Mouse (Mus musculus) kidney, adult 2 months (tissue): ENCODE results near the gene Arl4c. TPM values are rescaled to one million over a fixed set of nuclear protein-coding genes. Genes with fewer than 3 reads are reported as not detected.

Experiments used
- DNase-seq: peaks from one replicate; pipeline ENCODE4 v3.0.0; 2021
- H3K27ac ChIP-seq: fragments of 200-500 bp; 2 replicates; pipeline ENCODE4 v1.5.1; 2012; ENCODE audit warnings: low read depth, low read length, control low read depth, inconsistent platforms; ENCODE audit not compliant: insufficient read depth
- H3K27me3 ChIP-seq: fragments of 200-500 bp; replicated peaks from 2 replicates; pipeline ENCODE4 v1.6.1; 2012; ENCODE audit warnings: mild to moderate bottlenecking, moderate library complexity, low read length, inconsistent platforms; ENCODE audit not compliant: control insufficient read depth, insufficient read depth
- H3K36me3 ChIP-seq: fragments of 200-500 bp; 2 replicates; pipeline ENCODE4 v1.6.1; 2012; ENCODE audit warnings: mild to moderate bottlenecking, moderate library complexity, low read length, inconsistent platforms; ENCODE audit not compliant: control insufficient read depth, insufficient read depth
- H3K4me1 ChIP-seq: fragments of 200-500 bp; 2 replicates; pipeline ENCODE4 v1.6.1; 2011; ENCODE audit warnings: low read length; ENCODE audit not compliant: control insufficient read depth, insufficient read depth
- H3K4me3 ChIP-seq: fragments of 200-500 bp; 2 replicates; pipeline ENCODE4 v1.5.1; 2011; ENCODE audit warnings: mild to moderate bottlenecking, low read depth, low read length, control low read depth; ENCODE audit not compliant: insufficient read depth
- CTCF ChIP-seq: fragments of 200-500 bp; conservative IDR thresholded peaks from 2 replicates; pipeline ENCODE4 v1.5.1; 2011; ENCODE audit warnings: low read depth, mild to moderate bottlenecking, control low read depth, low read length, moderate library complexity, mixed read lengths; ENCODE audit not compliant: insufficient read depth, insufficient read length
- POLR2A ChIP-seq: fragments of 200-500 bp; IDR thresholded peaks from one replicate; pipeline ENCODE4 v1.6.1; 2011; ENCODE audit warnings: low read depth, low read length, control low read depth
- WGBS: fragments of 180-500 bp; shearing (Covaris S2); methylation state at CpG from one replicate; pipeline ENCODE4 v1.1.7; 2018; 5-methylcytosine and 5-hydroxymethylcytosine counted together
- polyA plus RNA-seq: library from polyadenylated mRNA; depleted of rRNA; stranded (reverse); fragments of >200 nt; gene quantifications from 2 replicates; pipeline ENCODE4 v1.2.3, GENCODE M21; 2012

Arl4c gene
- polyA plus RNA-seq, 1 experiment, result 6.1 TPM

DNA sequence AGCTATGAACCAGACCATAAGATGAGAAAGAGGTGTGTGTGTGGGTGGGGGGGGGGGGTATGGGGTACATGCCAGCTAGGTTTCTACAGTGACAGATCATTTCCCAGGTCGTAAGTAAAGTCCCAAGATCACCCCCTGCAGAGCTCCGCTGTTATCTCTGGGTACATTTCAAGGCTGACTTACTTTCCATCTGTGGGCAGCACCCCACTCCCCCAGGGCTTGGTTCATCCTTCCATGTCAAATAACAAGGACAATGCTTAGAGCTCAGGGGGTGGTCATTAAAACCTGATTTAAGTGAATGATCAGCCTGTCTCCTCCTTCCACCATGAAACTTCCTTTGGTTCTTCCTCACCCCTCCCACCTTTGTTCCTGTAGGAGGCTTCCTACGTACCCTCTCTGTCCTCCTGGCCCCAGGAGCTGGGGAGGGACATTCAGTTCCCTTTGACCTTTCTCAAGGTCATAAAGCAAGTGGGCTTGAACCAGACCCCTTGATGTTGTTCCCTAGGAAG lies 23.7 kb downstream of the Arl4c start:
- 72% methylated on average over 3 of the region's 3 CpGs for whole genome bisulfite sequencing
- no peak for DNase-seq
- no peak overlapping the region for H3K27ac ChIP-seq

DNA sequence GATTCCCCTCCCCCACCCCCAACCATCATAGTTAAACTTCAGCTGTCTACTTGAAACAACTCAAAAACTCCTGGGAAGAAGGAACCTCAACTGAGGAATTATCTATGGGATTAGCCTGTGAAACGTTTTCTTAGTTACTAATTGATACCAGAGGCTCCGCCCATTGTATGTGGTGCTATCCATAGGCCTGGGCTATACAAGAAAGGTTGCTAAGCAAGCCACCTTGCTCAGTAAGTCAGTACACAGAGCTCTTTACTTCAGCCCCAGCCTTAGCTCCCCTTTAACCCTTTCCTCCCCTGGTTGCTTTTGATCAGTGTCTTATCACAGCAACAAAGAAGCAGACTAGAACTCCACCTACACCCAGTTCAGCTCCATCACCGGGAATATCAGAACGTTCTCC lies 31.2 kb downstream of the Arl4c start:
- WGBS, result 67% methylated on average over 4 of the region's 4 CpGs
- Histone ChIP-seq H3K27me3 (no peaks in the 10 kb centered on the region), H3K4me3 (no peak overlapping the region), H3K4me1 (no peaks in the 10 kb centered on the region), H3K27ac (no peak overlapping the region), H3K36me3 (no peaks in the 10 kb centered on the region)
- DNase-seq, result no peak
- TF ChIP-seq CTCF (no peak), POLR2A (no peak)

More for the DNA sequence above, 23.7 kb downstream of the Arl4c start:
- no peak for TF ChIP-seq CTCF
- TF ChIP-seq POLR2A, result no peak
- H3K4me3 ChIP-seq, result no peak overlapping the region
- no peaks in the 10 kb centered on the region for H3K27me3 ChIP-seq
- no peaks in the 10 kb centered on the region for H3K4me1 ChIP-seq
- no peaks in the 10 kb centered on the region for H3K36me3 ChIP-seq

DNA sequence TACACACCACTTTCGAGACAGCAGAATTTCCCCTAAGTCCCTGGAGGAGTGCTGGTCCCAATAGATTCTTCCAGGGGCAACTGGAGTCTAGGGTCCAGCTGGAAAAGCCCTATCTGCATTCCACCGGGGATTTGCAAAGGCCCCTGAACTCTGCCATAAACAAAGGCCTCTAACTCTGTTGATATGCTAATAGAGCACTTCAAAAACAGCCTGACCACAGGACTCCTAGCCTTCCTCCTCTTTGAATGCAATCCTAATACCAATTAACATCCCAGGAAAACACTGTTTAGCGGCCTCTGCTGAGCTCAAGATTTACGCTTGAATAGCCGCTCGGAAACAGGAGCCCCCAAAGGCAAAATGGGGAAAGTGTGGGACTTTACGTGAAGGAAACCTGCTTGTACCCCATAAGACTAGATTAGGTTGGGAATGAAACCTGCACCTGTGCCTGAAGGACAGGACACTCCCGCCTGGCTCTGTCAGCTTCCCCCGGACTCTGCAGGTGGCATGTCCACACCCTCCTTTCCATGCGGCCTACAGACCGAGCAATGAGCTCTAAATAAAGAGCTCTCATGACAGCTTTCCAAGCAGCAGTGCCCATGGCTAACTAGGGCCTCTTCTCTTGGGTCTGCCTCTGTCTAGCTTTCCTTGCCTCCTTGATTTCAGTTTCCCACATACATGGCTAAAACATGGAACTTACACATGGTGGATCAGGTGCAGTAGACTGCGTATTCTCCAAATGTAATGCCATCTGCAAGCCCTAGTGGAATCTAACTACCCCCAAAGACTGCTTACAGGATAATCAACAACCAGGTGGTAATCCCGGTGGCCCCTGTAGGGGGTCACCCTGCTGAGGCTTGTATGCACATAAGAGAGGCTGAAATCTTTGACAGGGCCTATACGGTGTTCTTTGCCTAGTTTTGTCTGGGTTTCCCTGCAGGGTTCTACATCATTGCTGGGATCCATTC lies 32.9 kb downstream of the Arl4c start:
- WGBS, result 71% methylated on average over 14 of the region's 14 CpGs
- no peak overlapping the region for H3K4me3 ChIP-seq
- H3K27me3 ChIP-seq, result no peaks in the 10 kb centered on the region
- no peaks in the 10 kb centered on the region for H3K4me1 ChIP-seq
- no peaks in the 10 kb centered on the region for H3K36me3 ChIP-seq
- no peak for DNase-seq
- TF ChIP-seq POLR2A, result no peak
- TF ChIP-seq CTCF, result no peak
- H3K27ac ChIP-seq, result no peak overlapping the region

DNA sequence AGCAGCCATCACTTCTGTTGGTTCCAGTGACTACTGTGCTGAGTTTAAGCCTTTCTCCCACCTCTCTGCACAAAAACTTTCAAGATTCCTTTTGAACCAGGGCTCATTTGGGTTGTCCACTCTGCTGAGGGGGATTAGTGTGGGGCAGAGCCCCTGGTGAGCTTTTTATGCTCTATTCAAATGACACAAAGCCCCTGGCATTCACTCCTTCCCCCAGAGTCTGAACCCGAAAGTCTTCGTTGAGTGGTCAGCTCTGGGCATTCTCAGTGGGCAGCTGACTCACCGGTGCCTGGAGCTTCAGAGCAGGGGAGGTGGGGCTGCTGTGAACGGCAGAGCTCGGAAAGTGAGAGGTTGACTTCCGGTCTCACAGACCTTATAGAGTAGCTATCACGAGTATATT lies 33.7 kb downstream of the Arl4c start:
- TF ChIP-seq CTCF, result no peak
- no peak for TF ChIP-seq POLR2A
- WGBS, result 50% methylated on average over 7 of the region's 7 CpGs
- Histone ChIP-seq H3K27ac (no peak overlapping the region), H3K36me3 (no peaks in the 10 kb centered on the region), H3K4me1 (no peaks in the 10 kb centered on the region), H3K27me3 (no peaks in the 10 kb centered on the region), H3K4me3 (no peak overlapping the region)
- no peak for DNase-seq

DNA sequence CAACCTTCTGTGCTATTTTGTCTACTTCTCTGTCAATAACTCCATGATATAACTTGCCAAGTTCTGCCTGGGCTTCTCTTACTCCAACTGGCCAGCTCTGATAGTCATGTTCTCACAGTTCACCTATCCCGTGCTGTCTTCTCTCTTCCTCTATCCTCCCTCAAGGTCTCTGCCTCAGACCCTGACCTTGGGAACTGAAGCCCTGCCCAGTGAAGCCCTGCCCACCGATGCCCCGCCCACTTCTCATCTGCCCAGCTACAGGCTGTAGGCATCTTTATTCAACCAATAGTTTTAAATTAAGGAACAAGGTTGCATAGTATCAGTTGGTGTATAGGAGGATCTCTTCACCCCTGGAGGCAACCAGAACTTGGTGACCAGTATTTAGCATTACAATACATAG lies 37.4 kb downstream of the Arl4c start:
- Histone ChIP-seq H3K27ac (no peak overlapping the region), H3K4me3 (no peak overlapping the region), H3K4me1 (no peaks in the 10 kb centered on the region), H3K27me3 (no peaks in the 10 kb centered on the region), H3K36me3 (no peaks in the 10 kb centered on the region)
- TF ChIP-seq POLR2A, result no peak
- TF ChIP-seq CTCF, result no peak
- 63% methylated on average over 3 of the region's 3 CpGs for WGBS
- DNase-seq, result no peak

DNA sequence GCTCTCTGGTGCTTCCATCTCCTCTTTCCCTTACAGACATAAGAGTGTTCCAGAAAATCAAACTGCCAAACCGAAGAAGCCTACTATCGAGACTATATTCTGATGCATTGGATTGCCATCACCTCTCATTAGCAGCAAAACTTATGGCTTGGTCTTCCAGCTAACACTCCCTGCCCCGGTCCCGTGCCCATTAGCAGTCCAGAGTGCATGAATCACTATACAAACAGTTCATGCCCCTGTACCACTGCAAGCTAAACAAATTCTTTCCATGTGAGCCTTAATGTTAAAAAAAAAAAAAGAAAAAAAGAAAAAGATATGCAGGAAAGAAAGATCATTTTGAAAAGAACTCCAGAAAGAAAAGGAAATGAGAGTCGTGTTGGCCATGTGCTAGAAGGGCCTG lies 39.3 kb downstream of the Arl4c start:
- WGBS, result 66% methylated on average over 5 of the region's 5 CpGs
- TF ChIP-seq POLR2A (no peak), CTCF (no peak)
- DNase-seq, result no peak
- Histone ChIP-seq H3K27me3 (no peaks in the 10 kb centered on the region), H3K4me3 (no peak overlapping the region), H3K36me3 (no peaks in the 10 kb centered on the region), H3K4me1 (no peaks in the 10 kb centered on the region), H3K27ac (no peak overlapping the region)

DNA sequence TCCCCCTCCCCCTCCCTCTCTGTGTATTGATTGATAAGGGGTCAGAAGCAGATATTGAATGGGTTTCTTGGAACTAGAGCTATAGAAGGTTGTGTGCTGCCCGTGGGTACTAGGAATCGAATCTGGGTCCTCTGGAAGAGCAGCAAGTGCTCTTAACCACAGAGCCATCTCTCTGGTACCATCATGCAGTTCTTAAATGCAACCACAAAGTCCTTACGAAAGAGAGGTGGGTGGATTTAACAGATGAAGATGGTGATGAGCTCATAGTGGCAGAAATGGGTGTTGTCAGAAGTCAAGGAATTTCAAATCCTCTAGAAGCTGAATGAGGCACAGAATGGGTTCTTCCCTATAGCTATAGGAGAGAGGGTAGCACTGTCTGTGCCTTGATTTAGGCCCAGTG lies 40.8 kb downstream of the Arl4c start:
- H3K27me3 ChIP-seq, result no peaks in the 10 kb centered on the region
- no peak overlapping the region for H3K4me3 ChIP-seq
- H3K36me3 ChIP-seq, result no peaks in the 10 kb centered on the region
- no peak for DNase-seq
- TF ChIP-seq CTCF (no peak), POLR2A (no peak)
- no peaks in the 10 kb centered on the region for H3K4me1 ChIP-seq
- WGBS, result 96% methylated on average over 3 of the region's 3 CpGs
- H3K27ac ChIP-seq, result no peak overlapping the region
